Comparison of ENCODE assay signal across 8 mouse cellular contexts in genomic region chr5:53266931-53267853, GRCm38 (mm10). TPM values are rescaled to one million over a fixed set of nuclear protein-coding genes. Genes with fewer than 3 reads are reported as not detected.
DNase-seq lines count a peak whose midpoint lies in the region; ATAC-seq lines count a peak whose summit lies in the region.

Smim20 (plus strand) TSS chr5:53267083.

- peak; percentile 94 to 97 for ATAC-seq in hematopoietic stem cell, adult 5-6 weeks (replicated peaks in 1 of 2; ENCODE audit: insufficient read depth in 1 of 2, low FRiP score in 2 of 2, low TSS enrichment in 1 of 2, low read depth in 1 of 2, poor library complexity in 2 of 2, severe bottlenecking in 2 of 2)

- peak; percentile 46 for DNase-seq in MEL-GATA-1-ER (ENCODE audit: extremely low read depth, low read depth)
- peak; percentile 84 for DNase-seq in cerebellum, adult 8-10 months
- DNase-seq in forelimb bud, embryonic 11.5 days (ENCODE audit: low read depth, low spot score) = peak; percentile 88
- DNase-seq in layer of hippocampus, postnatal 14 days (ENCODE audit: low spot score in 2 of 2) = peak; percentile 67 to 69
- peak; percentile 86 for DNase-seq in lung, postnatal 14 days
- DNase-seq in retina, adult 2 months (ENCODE audit: low read depth, low spot score) = peak; percentile 58
- DNase-seq in thymus, postnatal 36 days = peak; percentile 87 to 88

RNA-seq across cellular contexts. Expression of gene Smim20, which starts in this region (rescaled TPM):
- total RNA-seq in hematopoietic stem cell, adult 5-6 weeks (2017) = 23.4 and 61.0 TPM in 2 replicates
- total RNA-seq in layer of hippocampus, postnatal 14 days (2021) = 10 to 100 TPM; 35.6 to 37.2 TPM

Comparison
In these comparisons a context has a peak if more than half of its experiments do, and no peak if none do; other contexts are left out.
1. Peak in every context shown above with its lines: DNase-seq and ATAC-seq.